Mouse (Mus musculus) gastrocnemius, adult 2 months (tissue): ENCODE results near the gene Stard3. TPM values are rescaled to one million over a fixed set of nuclear protein-coding genes. Genes with fewer than 3 reads are reported as not detected.

ENCODE experiments used
- DNase-seq: peaks from one replicate; pipeline ENCODE4 v3.0.0; 2022
- H3K27ac ChIP-seq: fragments of 200-600 bp; 2 replicates; pipeline ENCODE4 v1.8.1; 2022; ENCODE audit warnings: mild to moderate bottlenecking
- H3K4me3 ChIP-seq: fragments of 200-600 bp; 2 replicates; pipeline ENCODE4 v1.8.1; 2022; ENCODE audit warnings: mild to moderate bottlenecking, moderate library complexity
- CTCF ChIP-seq: fragments of 200-600 bp; IDR thresholded peaks from 2 replicates; pipeline ENCODE4 v1.8.1; 2022; ENCODE audit warnings: antibody characterized with exemption, mild to moderate bottlenecking, moderate library complexity
- intact Hi-C: fragments of 180-260 bp; cut with DNase I; formaldehyde crosslinking; loops from one replicate; pipeline ENCODE4 v1.15.1; 2025
- total RNA-seq, 2 experiments: library from RNA; stranded (reverse); gene quantifications; 2 replicates each; pipeline ENCODE4 v1.2.3; 2021

Gene Stard3
- total RNA-seq, 2 experiments from 2014 or later, result 11.8 to 12.1 TPM

- DNase-seq, result no peak
- intact Hi-C loops, result no loop called here
Measured at GRCm38 (mm10) chr11:98331401-98331800, 26.8 kb upstream of the Stard3 start.

GRCm38 (mm10) chr11:98332186-98332585 lies 26.0 kb upstream of the Stard3 start:
- no peak for DNase-seq
- TF ChIP-seq CTCF, result no peak
- intact Hi-C loops, result no loop called here
- H3K4me3 ChIP-seq, result no peak overlapping the region
- no peak overlapping the region for H3K27ac ChIP-seq

More at GRCm38 (mm10) chr11:98331401-98331800, 26.8 kb upstream of the Stard3 start:
- no peak overlapping the region for H3K27ac ChIP-seq
- H3K4me3 ChIP-seq, result no peak overlapping the region
- no peak for TF ChIP-seq CTCF

- no peak overlapping the region for H3K4me3 ChIP-seq
- TF ChIP-seq CTCF, result no peak
- no peak overlapping the region for H3K27ac ChIP-seq
- intact Hi-C loops, result no loop called here
- no peak for DNase-seq
Measured at GRCm38 (mm10) chr11:98332841-98333240, 25.3 kb upstream of the Stard3 start.

- intact Hi-C loops, result no loop called here
- no peak overlapping the region for H3K4me3 ChIP-seq
- H3K27ac ChIP-seq, result no peak overlapping the region
- no peak for DNase-seq
- TF ChIP-seq CTCF, result no peak
Measured at GRCm38 (mm10) chr11:98333263-98333696, 24.9 kb upstream of the Stard3 start.

- no peak for TF ChIP-seq CTCF
- no peak for DNase-seq
- Histone ChIP-seq H3K27ac (no peak overlapping the region), H3K4me3 (no peak overlapping the region)
- intact Hi-C loops, result no loop called here
Measured at GRCm38 (mm10) chr11:98333981-98334741, 24.0 kb upstream of the Stard3 start.

GRCm38 (mm10) chr11:98335250-98335649 lies 22.9 kb upstream of the Stard3 start:
- TF ChIP-seq CTCF, result no peak
- no peak for DNase-seq
- H3K27ac ChIP-seq, result no peak overlapping the region
- no peak overlapping the region for H3K4me3 ChIP-seq
- intact Hi-C loops, result no loop called here

GRCm38 (mm10) chr11:98336245-98337107 lies 21.7 kb upstream of the Stard3 start:
- DNase-seq, result no peak
- Histone ChIP-seq H3K4me3 (no peak overlapping the region), H3K27ac (no peak overlapping the region)
- TF ChIP-seq CTCF, result peak; percentile 46
- intact Hi-C loops, result no loop called here

GRCm38 (mm10) chr11:98338507-98338961 lies 19.6 kb upstream of the Stard3 start:
- H3K27ac ChIP-seq, result peak overlapping the region; percentile 24; the same call in 1 of the 2 replicates

GRCm38 (mm10) chr11:98339071-98339501 lies 19.1 kb upstream of the Stard3 start:
- no peak for TF ChIP-seq CTCF
- Histone ChIP-seq H3K27ac (no peak overlapping the region), H3K4me3 (peak overlapping the region; percentile 78)
- intact Hi-C loops, result no loop called here
- DNase-seq, result no peak

More at GRCm38 (mm10) chr11:98338507-98338961, 19.6 kb upstream of the Stard3 start:
- intact Hi-C loops, result no loop called here
- no peak for TF ChIP-seq CTCF
- peak overlapping the region; percentile 78 for H3K4me3 ChIP-seq
- peak; percentile 58 for DNase-seq

GRCm38 (mm10) chr11:98339679-98340287 lies 18.4 kb upstream of the Stard3 start:
- DNase-seq, result no peak
- intact Hi-C loops, result loop anchor here (5.0 to 10.0 kb wide), 2 partner anchors 118 to 255 kb away; partner anchors contain the start of gene Lrrc3c
- no peak overlapping the region for H3K27ac ChIP-seq
- peak overlapping the region; percentile 78 for H3K4me3 ChIP-seq
- no peak for TF ChIP-seq CTCF

GRCm38 (mm10) chr11:98340597-98340996 lies 17.6 kb upstream of the Stard3 start:
- Histone ChIP-seq H3K27ac (no peak overlapping the region), H3K4me3 (no peak overlapping the region)
- DNase-seq, result no peak
- TF ChIP-seq CTCF, result no peak
- intact Hi-C loops, result loop anchor here (5.0 to 10.0 kb wide), 2 partner anchors 117 to 254 kb away; partner anchors contain the start of gene Lrrc3c

GRCm38 (mm10) chr11:98341174-98341573 lies 17.0 kb upstream of the Stard3 start:
- intact Hi-C loops, result loop anchor here (5.0 to 10.0 kb wide), 2 partner anchors 116 to 254 kb away; partner anchors contain the start of gene Lrrc3c
- TF ChIP-seq CTCF, result no peak
- no peak for DNase-seq
- Histone ChIP-seq H3K27ac (no peak overlapping the region), H3K4me3 (no peak overlapping the region)
